Mouse (Mus musculus) liver, adult 2 months (tissue): ENCODE data around the gene Ing5.

ENCODE experiments used
- CTCF ChIP-seq: fragments of 200-500 bp; IDR thresholded peaks from 2 replicates; pipeline ENCODE4 v1.5.1; 2011; ENCODE audit warnings: low read depth, low read length, control low read depth
- POLR2A ChIP-seq: fragments of 200-500 bp; IDR thresholded peaks from 2 replicates; pipeline ENCODE4 v1.6.1; 2011; ENCODE audit warnings: low read length, control low read depth; ENCODE audit not compliant: insufficient read depth; ENCODE audit errors: extremely low read depth

- no peak for TF ChIP-seq POLR2A
- no peak for TF ChIP-seq CTCF
Observed at GRCm38 (mm10) chr1:93836532-93836913, 32.8 kb downstream of the Ing5 start.
